Mouse (Mus musculus) hindbrain, embryonic 12.5 days (tissue): ENCODE measurements at regions not wholly inside any gene's neighbourhood (a gene's known extent, or its start where the extent isn't known, plus 50 kb on each side); places are given as distances from the start of the nearest gene placed in this dataset.

Source experiments
- ATAC-seq: fragments of 200-750 bp; cut with Nextera tagmentation; 2 replicates; pipeline ENCODE4 v1.8.0; 2017; ENCODE audit warnings: moderate TSS enrichment; ENCODE audit not compliant: low FRiP score
- H3K27ac ChIP-seq: fragments of 300-500 bp; sonication (generic); 2 replicates; pipeline ENCODE4 v1.5.1; 2016; ENCODE audit warnings: mild to moderate bottlenecking
- H3K27me3 ChIP-seq: fragments of 300-500 bp; sonication (generic); 2 replicates; pipeline ENCODE4 v1.6.1; 2016; ENCODE audit warnings: mild to moderate bottlenecking
- H3K36me3 ChIP-seq: fragments of 300-500 bp; sonication (generic); 2 replicates; pipeline ENCODE4 v1.6.1; 2016; ENCODE audit warnings: mild to moderate bottlenecking
- H3K4me1 ChIP-seq: fragments of 300-500 bp; sonication (generic); 2 replicates; pipeline ENCODE4 v1.6.1; 2016
- H3K4me2 ChIP-seq: fragments of 300-500 bp; sonication (generic); replicated peaks from 2 replicates; pipeline ENCODE4 v1.6.1; 2016; ENCODE audit warnings: mild to moderate bottlenecking
- H3K4me3 ChIP-seq: fragments of 300-500 bp; sonication (generic); 2 replicates; pipeline ENCODE4 v1.5.1; 2016; ENCODE audit warnings: mild to moderate bottlenecking
- H3K9ac ChIP-seq: fragments of 300-500 bp; sonication (generic); 2 replicates; pipeline ENCODE4 v1.6.1; 2016; ENCODE audit warnings: mild to moderate bottlenecking, moderate library complexity
- H3K9me3 ChIP-seq: fragments of 300-500 bp; sonication (generic); replicated peaks from 2 replicates; pipeline ENCODE4 v1.6.1; 2016; ENCODE audit warnings: mild to moderate bottlenecking
- WGBS: fragments of 180-500 bp; shearing (Covaris S2); methylation state at CpG from one replicate; pipeline ENCODE4 v1.1.7; 2016; 5-methylcytosine and 5-hydroxymethylcytosine counted together

- Histone ChIP-seq H3K4me2 (no peak overlapping the region), H3K4me1 (no peaks in the 10 kb centered on the region), H3K27ac (no peak overlapping the region), H3K9ac (no peak overlapping the region), H3K27me3 (0 out of 2 replicates have a peak, but pooled peaks cover 5% of the 10 kb centered on the region), H3K36me3 (no peaks in the 10 kb centered on the region), H3K9me3 (no peaks in the 10 kb centered on the region), H3K4me3 (no peak overlapping the region)
- ATAC-seq = no peak
- 83% methylated on average over 5 of the region's 5 CpGs for WGBS
These were observed 165.3 kb upstream of the Ppp2r2d start for GRCm38 (mm10) chr7:138680530-138680929.

- Histone ChIP-seq H3K9me3 (no peaks in the 10 kb centered on the region), H3K27ac (no peak overlapping the region), H3K9ac (no peak overlapping the region), H3K27me3 (0 out of 2 replicates have a peak, but pooled peaks cover 5% of the 10 kb centered on the region), H3K36me3 (no peaks in the 10 kb centered on the region), H3K4me1 (no peaks in the 10 kb centered on the region), H3K4me2 (no peak overlapping the region), H3K4me3 (no peak overlapping the region)
- WGBS = 85% methylated on average over 2 of the region's 2 CpGs
- no peak for ATAC-seq
These were observed 166.3 kb upstream of the Ppp2r2d start for GRCm38 (mm10) chr7:138679575-138679974.

- H3K9me3 ChIP-seq = no peaks in the 10 kb centered on the region
- no peak overlapping the region for H3K4me3 ChIP-seq
- no peaks in the 10 kb centered on the region for H3K27me3 ChIP-seq
- H3K4me1 ChIP-seq = peaks cover 16% of the 10 kb centered on the region
- no peak overlapping the region for H3K9ac ChIP-seq
- H3K27ac ChIP-seq = no peak overlapping the region
- no peaks in the 10 kb centered on the region for H3K36me3 ChIP-seq
- 36% methylated on average over 1 of the region's 1 CpGs for WGBS
- H3K4me2 ChIP-seq = no peak overlapping the region
- ATAC-seq = peak; percentile 40; the same call in 1 of the 2 replicates
These were observed 172.9 kb upstream of the Ppp2r2d start for GRCm38 (mm10) chr7:138672959-138673358.

- no peaks in the 10 kb centered on the region for H3K36me3 ChIP-seq
- H3K27ac ChIP-seq = peak overlapping the region; percentile 37; the same call in 1 of the 2 replicates
- peaks cover 21% of the 10 kb centered on the region for H3K4me1 ChIP-seq
- no peaks in the 10 kb centered on the region for H3K27me3 ChIP-seq
- ATAC-seq = no peak
- 28% methylated on average over 4 of the region's 4 CpGs for WGBS
- H3K4me3 ChIP-seq = no peak overlapping the region
- no peak overlapping the region for H3K9ac ChIP-seq
- no peaks in the 10 kb centered on the region for H3K9me3 ChIP-seq
- H3K4me2 ChIP-seq = no peak overlapping the region
These were observed 177.5 kb upstream of the Ppp2r2d start for GRCm38 (mm10) chr7:138668337-138668736.

- ATAC-seq = no peak
- Histone ChIP-seq H3K27me3 (no peaks in the 10 kb centered on the region), H3K9me3 (no peaks in the 10 kb centered on the region), H3K36me3 (no peaks in the 10 kb centered on the region), H3K27ac (no peak overlapping the region), H3K4me3 (no peak overlapping the region), H3K9ac (no peak overlapping the region), H3K4me1 (0 out of 2 replicates have a peak, but pooled peaks cover 3% of the 10 kb centered on the region), H3K4me2 (no peak overlapping the region)
- 86% methylated on average over 4 of the region's 4 CpGs for WGBS
These were observed 185.8 kb upstream of the Ppp2r2d start for GRCm38 (mm10) chr7:138660124-138660523.

- Histone ChIP-seq H3K4me2 (no peak overlapping the region), H3K27me3 (no peaks in the 10 kb centered on the region), H3K9ac (no peak overlapping the region), H3K27ac (no peak overlapping the region), H3K4me1 (0 out of 2 replicates have a peak, but pooled peaks cover 3% of the 10 kb centered on the region), H3K4me3 (no peak overlapping the region), H3K36me3 (no peaks in the 10 kb centered on the region), H3K9me3 (peaks cover 4% of the 10 kb centered on the region; the same call in 1 of the 2 replicates)
- 88% methylated on average over 4 of the region's 4 CpGs for WGBS
- no peak for ATAC-seq
These were observed 188.4 kb upstream of the Ppp2r2d start for GRCm38 (mm10) chr7:138657521-138657920.

GRCm38 (mm10) chr7:138657076-138657475 lies 188.8 kb upstream of the Ppp2r2d start:
- Histone ChIP-seq H3K27me3 (no peaks in the 10 kb centered on the region), H3K9me3 (peaks cover 7% of the 10 kb centered on the region; the same call in 1 of the 2 replicates), H3K36me3 (no peaks in the 10 kb centered on the region), H3K4me1 (0 out of 2 replicates have a peak, but pooled peaks cover 3% of the 10 kb centered on the region), H3K27ac (no peak overlapping the region), H3K4me2 (no peak overlapping the region), H3K4me3 (no peak overlapping the region), H3K9ac (no peak overlapping the region)
- ATAC-seq = no peak
- 79% methylated on average over 2 of the region's 2 CpGs for WGBS

GRCm38 (mm10) chr7:138655940-138656339 lies 189.9 kb upstream of the Ppp2r2d start:
- 60% methylated on average over 3 of the region's 3 CpGs for WGBS
- Histone ChIP-seq H3K9ac (no peak overlapping the region), H3K4me1 (0 out of 2 replicates have a peak, but pooled peaks cover 3% of the 10 kb centered on the region), H3K4me3 (no peak overlapping the region), H3K36me3 (no peaks in the 10 kb centered on the region), H3K9me3 (peaks cover 7% of the 10 kb centered on the region; the same call in 1 of the 2 replicates), H3K27ac (no peak overlapping the region), H3K4me2 (no peak overlapping the region), H3K27me3 (no peaks in the 10 kb centered on the region)
- ATAC-seq = no peak

- H3K4me1 ChIP-seq = 0 out of 2 replicates have a peak, but pooled peaks cover 2% of the 10 kb centered on the region
- no peak overlapping the region for H3K27ac ChIP-seq
- no peak overlapping the region for H3K4me3 ChIP-seq
- H3K4me2 ChIP-seq = no peak overlapping the region
- WGBS = 81% methylated on average over 5 of the region's 5 CpGs
- H3K9ac ChIP-seq = no peak overlapping the region
- H3K36me3 ChIP-seq = no peaks in the 10 kb centered on the region
- H3K27me3 ChIP-seq = no peaks in the 10 kb centered on the region
- ATAC-seq = no peak
- H3K9me3 ChIP-seq = peaks cover 7% of the 10 kb centered on the region; the same call in 1 of the 2 replicates
These were observed 194.9 kb upstream of the Ppp2r2d start for GRCm38 (mm10) chr7:138650946-138651345.

- no peak for ATAC-seq
- 78% methylated on average over 2 of the region's 2 CpGs for WGBS
These were observed 198.2 kb upstream of the Ppp2r2d start for GRCm38 (mm10) chr7:138647636-138648035.

GRCm38 (mm10) chr7:138640492-138641165 lies 205.2 kb upstream of the Ppp2r2d start:
- Histone ChIP-seq H3K27ac (no peak overlapping the region), H3K27me3 (no peaks in the 10 kb centered on the region), H3K36me3 (no peaks in the 10 kb centered on the region), H3K4me3 (no peak overlapping the region), H3K4me1 (no peaks in the 10 kb centered on the region), H3K9ac (no peak overlapping the region), H3K4me2 (no peak overlapping the region), H3K9me3 (no peaks in the 10 kb centered on the region)
- ATAC-seq = no peak
- WGBS = 69% methylated on average over 6 of the region's 6 CpGs

More at GRCm38 (mm10) chr7:138647636-138648035, 198.2 kb upstream of the Ppp2r2d start:
- H3K4me2 ChIP-seq = no peak overlapping the region
- no peak overlapping the region for H3K9ac ChIP-seq
- H3K9me3 ChIP-seq = peaks cover 4% of the 10 kb centered on the region; the same call in 1 of the 2 replicates
- no peaks in the 10 kb centered on the region for H3K4me1 ChIP-seq
- no peaks in the 10 kb centered on the region for H3K36me3 ChIP-seq
- H3K27me3 ChIP-seq = no peaks in the 10 kb centered on the region
- H3K4me3 ChIP-seq = no peak overlapping the region
- no peak overlapping the region for H3K27ac ChIP-seq

- H3K27ac ChIP-seq = no peak overlapping the region
- H3K4me3 ChIP-seq = no peak overlapping the region
- H3K27me3 ChIP-seq = no peaks in the 10 kb centered on the region
- WGBS = 78% methylated on average over 3 of the region's 3 CpGs
- no peaks in the 10 kb centered on the region for H3K36me3 ChIP-seq
- no peaks in the 10 kb centered on the region for H3K4me1 ChIP-seq
- ATAC-seq = no peak
- H3K4me2 ChIP-seq = no peak overlapping the region
- no peaks in the 10 kb centered on the region for H3K9me3 ChIP-seq
- H3K9ac ChIP-seq = no peak overlapping the region
These were observed 206.3 kb upstream of the Ppp2r2d start for GRCm38 (mm10) chr7:138639541-138639940.

- no peak overlapping the region for H3K4me3 ChIP-seq
- H3K9me3 ChIP-seq = no peaks in the 10 kb centered on the region
- H3K27ac ChIP-seq = no peak overlapping the region
- ATAC-seq = no peak
- no peaks in the 10 kb centered on the region for H3K36me3 ChIP-seq
- whole genome bisulfite sequencing = 88% methylated on average over 9 of the region's 9 CpGs
- H3K27me3 ChIP-seq = no peaks in the 10 kb centered on the region
- H3K9ac ChIP-seq = no peak overlapping the region
- no peaks in the 10 kb centered on the region for H3K4me1 ChIP-seq
- no peak overlapping the region for H3K4me2 ChIP-seq
These were observed 219.8 kb upstream of the Ppp2r2d start for GRCm38 (mm10) chr7:138626061-138626460.
